Mouse (Mus musculus) heart, postnatal 25 days (tissue): ENCODE data around the gene Vstm2a. TPM values are rescaled to one million over a fixed set of nuclear protein-coding genes. Genes with fewer than 3 reads are reported as not detected.

Source experiments
- DNase-seq: peaks from one replicate; pipeline ENCODE4 v3.0.0; 2022; ENCODE audit warnings: low spot score
- intact Hi-C: fragments of 180-260 bp; cut with DNase I; formaldehyde crosslinking; loops from one replicate; pipeline ENCODE4 v1.15.1; 2025
- total RNA-seq, 2 experiments: library from RNA; stranded (reverse); gene quantifications; 2 replicates each; pipeline ENCODE4 v1.2.3; 2021

Vstm2a gene
- under 1 TPM; 0.08 to 0.17 TPM for total RNA-seq

- no peak for DNase-seq
- intact Hi-C loops: no loop called here
Observed at GRCm38 (mm10) chr11:16257473-16257921, at the start of gene Vstm2a. TSS of gene Vstm2a (plus strand) at chr11:16257724.

GRCm38 (mm10) chr11:16257011-16257410 lies 513 bp upstream of the Vstm2a start:
- no peak for DNase-seq
- intact Hi-C loops: no loop called here

GRCm38 (mm10) chr11:16258300-16258699 lies 776 bp downstream of the Vstm2a start:
- no peak for DNase-seq
- intact Hi-C loops: no loop called here

- DNase-seq: no peak
- intact Hi-C loops: no loop called here
Observed at GRCm38 (mm10) chr11:16259876-16260275, 2.4 kb downstream of the Vstm2a start.

GRCm38 (mm10) chr11:16260764-16261578 lies 3.4 kb downstream of the Vstm2a start:
- no peak for DNase-seq
- intact Hi-C loops: no loop called here

- no peak for DNase-seq
- intact Hi-C loops: no loop called here
Observed at GRCm38 (mm10) chr11:16268396-16268795, 10.9 kb downstream of the Vstm2a start.

- intact Hi-C loops: no loop called here
- no peak for DNase-seq
Observed at GRCm38 (mm10) chr11:16290381-16290780, 32.9 kb downstream of the Vstm2a start.

GRCm38 (mm10) chr11:16292960-16293359 lies 35.4 kb downstream of the Vstm2a start:
- DNase-seq: no peak
- intact Hi-C loops: no loop called here

- intact Hi-C loops: no loop called here
- DNase-seq: no peak
Observed at GRCm38 (mm10) chr11:16296521-16296920, 39.0 kb downstream of the Vstm2a start.

GRCm38 (mm10) chr11:16299492-16299891 lies 42.0 kb downstream of the Vstm2a start:
- DNase-seq: no peak
- intact Hi-C loops: no loop called here

- intact Hi-C loops: no loop called here
Observed at GRCm38 (mm10) chr11:16299960-16300359, 42.4 kb downstream of the Vstm2a start.

GRCm38 (mm10) chr11:16300709-16301108 lies 43.2 kb downstream of the Vstm2a start:
- intact Hi-C loops: no loop called here
- no peak for DNase-seq

More at GRCm38 (mm10) chr11:16299960-16300359, 42.4 kb downstream of the Vstm2a start:
- no peak for DNase-seq

- intact Hi-C loops: no loop called here
- no peak for DNase-seq
Observed at GRCm38 (mm10) chr11:16315097-16315496, 57.6 kb downstream of the Vstm2a start.

GRCm38 (mm10) chr11:16345179-16345578 lies 87.7 kb downstream of the Vstm2a start:
- DNase-seq: no peak
- intact Hi-C loops: no loop called here

GRCm38 (mm10) chr11:16345676-16346075 lies 88.2 kb downstream of the Vstm2a start:
- no peak for DNase-seq
- intact Hi-C loops: no loop called here

GRCm38 (mm10) chr11:16351915-16352314 lies 94.4 kb downstream of the Vstm2a start:
- DNase-seq: no peak
- intact Hi-C loops: no loop called here

- intact Hi-C loops: no loop called here
- no peak for DNase-seq
Observed at GRCm38 (mm10) chr11:16354356-16354755, 96.8 kb downstream of the Vstm2a start.

- no peak for DNase-seq
- intact Hi-C loops: no loop called here
Observed at GRCm38 (mm10) chr11:16366852-16367587, 109.5 kb downstream of the Vstm2a start.

GRCm38 (mm10) chr11:16403627-16404026 lies 146.1 kb downstream of the Vstm2a start:
- no peak for DNase-seq
- intact Hi-C loops: no loop called here

- DNase-seq: no peak
- intact Hi-C loops: no loop called here
Observed at GRCm38 (mm10) chr11:16411736-16412135, 154.2 kb downstream of the Vstm2a start.

GRCm38 (mm10) chr11:16412609-16413008 lies 155.1 kb downstream of the Vstm2a start:
- intact Hi-C loops: no loop called here
- DNase-seq: no peak
